Mouse (Mus musculus) hindbrain, embryonic 14.5 days (tissue): Measurements from ENCODE around the gene Hectd4. TPM values are rescaled to one million over a fixed set of nuclear protein-coding genes. Genes with fewer than 3 reads are reported as not detected.

Experiments used
- ATAC-seq: fragments of 200-750 bp; cut with Nextera tagmentation; 2 replicates; pipeline ENCODE4 v1.8.0; 2017; ENCODE audit warnings: moderate number of reproducible peaks, mild to moderate bottlenecking, moderate TSS enrichment, moderate library complexity; ENCODE audit not compliant: low FRiP score
- DNase-seq: peaks from one replicate; pipeline ENCODE4 v3.0.0-alpha.2; 2015; ENCODE audit warnings: low spot score
- H3K27ac ChIP-seq: fragments of 300-500 bp; sonication (generic); 2 replicates; pipeline ENCODE4 v1.5.1; 2014; ENCODE audit warnings: mild to moderate bottlenecking, moderate library complexity
- H3K27me3 ChIP-seq: fragments of 300-500 bp; sonication (generic); 2 replicates; pipeline ENCODE4 v1.6.1; 2014; ENCODE audit warnings: mild to moderate bottlenecking, low read length, mixed read lengths; ENCODE audit not compliant: control insufficient read depth, insufficient read depth
- H3K36me3 ChIP-seq: fragments of 300-500 bp; sonication (generic); replicated peaks from 2 replicates; pipeline ENCODE4 v1.6.1; 2014; ENCODE audit not compliant: control insufficient read depth, insufficient read depth
- H3K4me1 ChIP-seq: fragments of 300-500 bp; sonication (generic); replicated peaks from 2 replicates; pipeline ENCODE4 v1.6.1; 2014; ENCODE audit warnings: antibody characterized with exemption, low read length, mixed read lengths; ENCODE audit not compliant: control insufficient read depth, insufficient read depth
- H3K4me2 ChIP-seq: fragments of 300-500 bp; sonication (generic); replicated peaks from 2 replicates; pipeline ENCODE4 v1.6.1; 2014; ENCODE audit warnings: mild to moderate bottlenecking, moderate library complexity
- H3K4me3 ChIP-seq: fragments of 300-500 bp; sonication (generic); replicated peaks from 2 replicates; pipeline ENCODE4 v1.5.1; 2014; ENCODE audit warnings: mild to moderate bottlenecking, low read length
- H3K9ac ChIP-seq: fragments of 300-500 bp; sonication (generic); 2 replicates; pipeline ENCODE4 v1.6.1; 2014
- H3K9me3 ChIP-seq: fragments of 300-500 bp; sonication (generic); 2 replicates; pipeline ENCODE4 v1.6.1; 2016; ENCODE audit warnings: low read length; ENCODE audit not compliant: control insufficient read depth
- WGBS: fragments of 180-500 bp; shearing (Covaris S2); extraction: QIAGEN DNeasy Blood & Tissue Kit; methylation state at CpG from one replicate; pipeline ENCODE4 v1.1.7; 2014; 5-methylcytosine and 5-hydroxymethylcytosine counted together
- polyA plus RNA-seq: library from polyadenylated mRNA; unstranded; fragments of >200 nt; fragmentation: Nextera tagmentation; extraction: Ambion mirVana; gene quantifications from 2 replicates; pipeline ENCODE4 v1.2.1, GENCODE M21; 2014

The Hectd4 gene
- polyA plus RNA-seq, 1 experiment from 2014 or later, result 34.1 TPM

DNA sequence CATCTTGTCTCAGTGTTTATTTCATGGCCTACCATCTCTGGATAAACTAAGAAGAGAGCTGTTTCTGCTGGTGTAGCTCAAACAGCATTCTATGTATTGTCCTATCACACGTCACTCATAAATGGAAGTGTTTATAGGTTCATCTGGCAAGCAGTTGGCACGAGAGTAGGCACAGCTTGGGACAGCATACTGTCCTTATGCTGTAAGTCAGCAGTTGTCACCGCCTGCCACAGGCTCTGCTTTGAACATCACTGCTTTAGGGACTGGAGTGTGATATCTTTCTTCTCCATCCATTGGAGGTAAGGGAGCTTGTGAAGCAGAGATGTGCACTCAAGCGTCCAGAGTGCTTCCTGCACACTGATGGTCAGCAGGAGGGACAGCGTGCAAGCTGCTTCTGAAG, 19.8 kb downstream of the Hectd4 start:
- H3K36me3 ChIP-seq, result no peaks in the 10 kb centered on the region
- DNase-seq, result no peak
- ATAC-seq, result no peak
- H3K4me3 ChIP-seq, result no peak overlapping the region
- H3K9ac ChIP-seq, result no peak overlapping the region
- no peaks in the 10 kb centered on the region for H3K9me3 ChIP-seq
- H3K4me1 ChIP-seq, result no peaks in the 10 kb centered on the region
- no peaks in the 10 kb centered on the region for H3K27me3 ChIP-seq
- no peak overlapping the region for H3K27ac ChIP-seq
- no peak overlapping the region for H3K4me2 ChIP-seq
- 78% methylated on average over 5 of the region's 5 CpGs for whole genome bisulfite sequencing

DNA sequence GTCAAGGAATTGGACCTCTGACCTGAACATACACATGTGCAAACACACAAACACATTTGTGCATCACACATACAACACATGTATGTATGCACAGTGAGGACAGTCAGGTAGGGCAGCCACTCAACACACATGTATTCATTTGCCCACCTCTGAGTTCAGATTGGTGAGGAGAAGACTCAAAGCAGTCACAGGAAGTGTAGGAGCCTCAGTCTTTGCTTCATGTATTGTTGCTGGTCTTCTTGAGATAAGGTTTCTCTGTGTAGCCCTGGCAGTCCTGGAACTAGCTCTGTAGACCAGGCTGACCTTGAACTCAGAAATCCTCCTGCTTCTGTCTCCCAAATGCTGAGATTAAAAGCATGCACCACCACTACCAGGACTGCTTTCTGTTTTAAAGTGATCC, 21.2 kb downstream of the Hectd4 start:
- no peak for ATAC-seq
- no peak for DNase-seq
- Histone ChIP-seq H3K36me3 (no peaks in the 10 kb centered on the region), H3K9ac (no peak overlapping the region), H3K4me2 (no peak overlapping the region), H3K4me3 (no peak overlapping the region), H3K27ac (no peak overlapping the region), H3K27me3 (no peaks in the 10 kb centered on the region), H3K4me1 (no peaks in the 10 kb centered on the region), H3K9me3 (no peaks in the 10 kb centered on the region)

DNA sequence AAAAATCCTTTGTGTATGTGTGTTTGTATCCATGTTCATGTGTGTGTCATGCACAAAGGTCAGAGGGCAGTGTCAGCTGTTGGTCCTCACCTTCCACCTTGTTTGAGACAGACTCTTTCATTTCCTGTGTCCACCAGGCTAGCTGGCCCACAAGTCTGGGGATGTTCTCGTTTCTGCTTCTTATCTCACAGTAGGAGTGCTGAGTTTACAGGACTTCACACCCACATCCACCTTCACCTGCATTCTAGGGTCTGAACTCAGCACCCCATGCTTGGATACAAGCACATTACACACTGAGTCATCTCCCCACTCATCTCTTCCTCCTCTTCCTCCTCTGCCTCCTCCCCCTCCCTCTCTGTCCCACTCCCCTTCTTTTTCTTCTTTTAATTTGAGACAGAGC, 22.2 kb downstream of the Hectd4 start:
- Histone ChIP-seq H3K4me2 (no peak overlapping the region), H3K4me1 (no peaks in the 10 kb centered on the region), H3K27ac (no peak overlapping the region), H3K9ac (no peak overlapping the region), H3K27me3 (no peaks in the 10 kb centered on the region), H3K4me3 (no peak overlapping the region), H3K9me3 (no peaks in the 10 kb centered on the region), H3K36me3 (no peaks in the 10 kb centered on the region)
- no peak for DNase-seq
- WGBS, result 69% methylated on average over 1 of the region's 1 CpGs
- ATAC-seq, result no peak

DNA sequence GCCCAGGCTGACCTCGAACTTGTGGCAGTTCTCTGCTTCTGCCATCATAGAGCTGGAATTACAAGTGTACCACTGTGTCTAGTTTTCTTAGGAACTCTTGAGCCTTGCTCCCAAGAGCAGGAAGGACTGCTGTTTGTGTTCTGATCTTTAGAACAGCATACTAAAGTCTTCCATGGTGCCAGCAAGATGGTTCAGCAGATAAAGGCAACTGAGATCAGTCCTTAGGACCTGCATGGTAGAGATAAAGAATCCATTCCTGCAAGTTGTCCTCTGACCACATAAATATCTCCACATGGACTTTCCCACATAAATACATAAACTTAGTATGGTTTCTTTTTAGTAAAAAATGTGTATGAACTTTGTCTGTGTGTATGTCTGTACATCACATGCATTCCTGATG, 22.7 kb downstream of the Hectd4 start:
- WGBS, result 100% methylated on average over 1 of the region's 1 CpGs

DNA sequence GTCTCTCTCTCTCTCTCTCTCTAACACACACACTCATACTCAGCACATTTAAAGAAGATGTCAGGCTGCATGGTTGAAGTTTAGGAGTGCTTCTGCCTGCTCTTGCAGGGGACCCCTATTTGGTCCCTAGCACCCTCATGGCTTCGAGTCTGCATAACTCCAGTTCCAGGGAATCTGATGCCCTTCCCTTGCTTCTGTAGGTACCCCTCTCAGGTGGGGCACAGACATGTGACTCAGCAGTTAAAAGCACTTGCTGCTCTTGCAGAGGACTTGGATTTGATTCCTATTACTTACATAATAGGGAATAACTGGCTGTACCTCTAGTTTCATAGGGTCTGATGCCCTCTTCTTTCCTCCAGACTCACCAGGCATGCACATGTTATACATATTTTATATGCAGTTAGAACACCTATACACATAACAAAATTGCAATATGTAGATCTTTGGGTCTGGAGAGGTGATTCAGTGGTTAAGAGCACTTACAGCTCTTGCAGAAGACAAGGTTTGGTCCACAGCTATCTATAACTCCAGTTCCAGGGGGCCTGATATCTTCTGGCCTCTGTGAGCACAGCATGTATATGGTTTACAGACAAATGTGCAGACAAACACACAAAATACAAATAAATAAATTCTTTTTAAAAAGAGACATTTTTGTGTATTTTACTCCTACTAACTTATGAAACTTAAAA, 23.8 kb downstream of the Hectd4 start:
- Histone ChIP-seq H3K4me1 (no peaks in the 10 kb centered on the region), H3K27ac (no peak overlapping the region), H3K4me3 (no peak overlapping the region), H3K4me2 (no peak overlapping the region), H3K9me3 (no peaks in the 10 kb centered on the region), H3K27me3 (no peaks in the 10 kb centered on the region), H3K9ac (no peak overlapping the region), H3K36me3 (no peaks in the 10 kb centered on the region)
- 91% methylated on average over 1 of the region's 1 CpGs for WGBS
- no peak for ATAC-seq
- no peak for DNase-seq

More for the DNA sequence above, 22.7 kb downstream of the Hectd4 start:
- ATAC-seq (no peak), DNase-seq (no peak)
- Histone ChIP-seq H3K36me3 (no peaks in the 10 kb centered on the region), H3K27ac (no peak overlapping the region), H3K4me1 (no peaks in the 10 kb centered on the region), H3K4me2 (no peak overlapping the region), H3K27me3 (no peaks in the 10 kb centered on the region), H3K9me3 (no peaks in the 10 kb centered on the region), H3K9ac (no peak overlapping the region), H3K4me3 (no peak overlapping the region)

DNA sequence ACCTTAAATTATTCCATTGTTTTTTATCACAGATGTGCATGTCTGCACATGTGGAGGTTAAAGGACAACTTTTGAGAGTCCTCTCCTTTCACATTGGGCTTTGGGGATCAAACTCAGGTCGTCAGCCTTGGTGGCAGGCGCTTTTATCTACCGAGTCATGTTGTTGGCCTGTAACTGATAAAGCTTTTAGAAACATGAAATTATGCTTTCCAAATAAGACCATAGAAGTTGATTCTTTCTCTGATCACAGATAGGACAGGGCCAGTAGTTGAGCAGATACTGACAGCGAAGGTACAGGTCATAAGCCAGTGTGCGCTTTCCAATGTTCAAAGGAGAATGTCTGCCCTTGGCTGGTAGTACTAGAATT, 24.3 kb downstream of the Hectd4 start:
- Histone ChIP-seq H3K9me3 (no peaks in the 10 kb centered on the region), H3K4me3 (no peak overlapping the region), H3K27me3 (no peaks in the 10 kb centered on the region), H3K4me2 (no peak overlapping the region), H3K27ac (no peak overlapping the region), H3K4me1 (no peaks in the 10 kb centered on the region), H3K36me3 (no peaks in the 10 kb centered on the region), H3K9ac (no peak overlapping the region)
- 92% methylated on average over 5 of the region's 5 CpGs for WGBS
- DNase-seq (no peak), ATAC-seq (no peak)

DNA sequence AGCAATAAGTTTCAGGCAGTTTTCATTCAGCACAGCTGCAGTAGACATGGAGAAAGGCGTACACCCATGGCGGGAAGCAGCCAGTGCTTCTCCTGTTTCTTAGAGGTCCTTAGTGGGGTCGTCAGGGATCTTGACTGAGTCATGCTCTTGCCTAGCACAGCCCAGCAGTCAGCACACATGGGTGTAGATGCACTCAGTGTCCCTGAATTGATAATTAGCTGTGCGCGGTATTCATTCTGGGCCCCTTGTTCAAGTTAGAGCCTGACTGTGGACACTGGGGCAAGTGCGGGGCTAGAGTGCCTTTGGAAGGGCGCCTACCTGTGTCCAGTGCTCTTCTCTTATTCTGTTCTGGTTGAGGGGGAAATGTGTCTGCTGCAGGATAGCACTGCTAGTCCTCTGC, 25.2 kb downstream of the Hectd4 start:
- Histone ChIP-seq H3K4me2 (no peak overlapping the region), H3K27me3 (no peaks in the 10 kb centered on the region), H3K9me3 (no peaks in the 10 kb centered on the region), H3K4me1 (no peaks in the 10 kb centered on the region), H3K36me3 (no peaks in the 10 kb centered on the region), H3K9ac (no peak overlapping the region), H3K27ac (no peak overlapping the region), H3K4me3 (no peak overlapping the region)
- no peak for DNase-seq
- WGBS, result 88% methylated on average over 7 of the region's 7 CpGs
- ATAC-seq, result no peak

DNA sequence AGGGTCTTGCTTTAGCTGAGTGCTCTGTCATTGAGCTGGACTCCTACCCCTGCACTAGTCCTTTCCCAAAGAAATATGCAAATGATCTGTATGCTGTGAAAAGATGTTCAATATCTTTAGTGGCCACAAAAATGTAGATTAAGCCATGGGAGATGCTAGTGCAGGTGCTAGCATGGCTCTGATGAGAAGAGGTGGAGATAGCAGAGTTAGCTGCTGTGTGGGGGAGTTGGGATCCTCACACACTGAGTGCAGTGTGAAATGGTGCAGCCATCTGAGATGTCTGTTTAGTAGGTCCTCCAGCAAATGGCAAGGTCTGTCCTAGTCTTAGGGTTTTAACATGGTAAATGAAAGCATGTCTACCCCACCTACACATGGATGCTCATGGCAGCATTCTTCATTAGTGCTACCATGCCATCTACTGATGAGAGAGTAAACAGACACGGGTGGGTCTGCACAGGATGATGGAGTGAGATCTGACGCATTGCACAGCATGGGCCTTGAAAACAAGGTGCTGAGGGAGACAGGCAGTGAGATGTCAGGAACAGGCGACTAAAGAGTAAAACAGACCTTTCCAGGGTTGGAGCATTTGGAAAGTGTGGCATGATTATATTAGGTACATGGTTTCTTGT, 28.9 kb downstream of the Hectd4 start:
- no peak overlapping the region for H3K4me3 ChIP-seq
- no peak overlapping the region for H3K4me2 ChIP-seq
- H3K27ac ChIP-seq, result no peak overlapping the region
- no peaks in the 10 kb centered on the region for H3K27me3 ChIP-seq
- no peaks in the 10 kb centered on the region for H3K4me1 ChIP-seq
- ATAC-seq (no peak), DNase-seq (no peak)
- H3K36me3 ChIP-seq, result peaks cover 1% of the 10 kb centered on the region
- H3K9me3 ChIP-seq, result no peaks in the 10 kb centered on the region
- WGBS, result 77% methylated on average over 3 of the region's 3 CpGs
- no peak overlapping the region for H3K9ac ChIP-seq

DNA sequence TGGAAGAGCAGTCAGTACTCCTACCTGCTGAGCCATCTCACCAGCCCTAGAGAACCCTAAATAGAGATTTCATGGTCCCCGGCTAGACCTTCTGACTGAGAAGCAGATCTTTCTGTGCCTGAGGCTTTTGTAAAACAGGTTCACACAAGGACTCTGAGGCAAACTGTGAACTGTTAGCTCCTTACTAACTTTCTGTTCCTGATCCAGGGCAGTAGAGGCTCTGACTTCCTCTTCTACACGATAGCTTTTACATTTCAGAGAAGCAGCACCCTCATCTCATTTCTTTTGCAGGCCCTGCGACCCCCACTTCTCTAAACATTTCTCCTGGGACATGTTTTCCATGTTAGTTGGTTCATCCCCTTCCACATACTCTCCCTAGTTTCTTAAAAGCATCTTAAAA, 29.7 kb downstream of the Hectd4 start:
- Histone ChIP-seq H3K9ac (no peak overlapping the region), H3K27me3 (no peaks in the 10 kb centered on the region), H3K36me3 (peaks cover 10% of the 10 kb centered on the region), H3K4me3 (no peak overlapping the region), H3K4me2 (no peak overlapping the region), H3K9me3 (no peaks in the 10 kb centered on the region), H3K27ac (no peak overlapping the region), H3K4me1 (no peaks in the 10 kb centered on the region)
- DNase-seq, result no peak
- 90% methylated on average over 3 of the region's 3 CpGs for WGBS
- no peak for ATAC-seq

DNA sequence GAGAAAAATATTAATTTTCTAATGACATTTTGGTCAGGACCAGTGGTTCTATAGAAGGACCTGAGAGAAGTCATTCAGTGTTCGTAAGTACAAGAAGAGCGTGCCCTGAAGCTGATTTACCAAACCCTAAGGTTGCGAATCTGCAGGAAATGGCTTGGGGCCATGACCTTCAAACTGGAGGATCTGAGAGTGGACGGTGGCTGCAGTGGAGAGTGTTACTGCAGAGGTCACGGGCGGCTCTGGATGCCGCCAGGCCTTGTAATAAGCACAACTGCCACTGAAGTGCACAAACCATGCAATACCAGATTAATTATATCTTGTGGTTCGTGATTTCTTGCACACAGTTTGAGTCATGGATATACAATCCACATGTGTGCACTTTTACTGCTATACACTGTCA, 31.8 kb downstream of the Hectd4 start:
- Histone ChIP-seq H3K9ac (no peak overlapping the region), H3K4me3 (no peak overlapping the region), H3K4me1 (no peaks in the 10 kb centered on the region), H3K4me2 (no peak overlapping the region), H3K9me3 (no peaks in the 10 kb centered on the region), H3K27me3 (no peaks in the 10 kb centered on the region), H3K36me3 (peaks cover 27% of the 10 kb centered on the region), H3K27ac (no peak overlapping the region)
- DNase-seq, result no peak
- 75% methylated on average over 8 of the region's 8 CpGs for WGBS
- no peak for ATAC-seq
